Mouse (Mus musculus) testis, adult 2 months (tissue): ENCODE data around the gene Jund.

Experiments
- CTCF ChIP-seq: fragments of 200-500 bp; IDR thresholded peaks from 2 replicates; pipeline ENCODE4 v1.5.1; 2012; ENCODE audit warnings: low read depth, mild to moderate bottlenecking, inconsistent platforms, low read length, moderate library complexity; ENCODE audit not compliant: control insufficient read depth, insufficient read depth, insufficient replicate concordance
- POLR2A ChIP-seq: fragments of 200-500 bp; IDR thresholded peaks from 2 replicates; pipeline ENCODE4 v1.6.1; 2012; ENCODE audit warnings: low read depth, mild to moderate bottlenecking, inconsistent platforms, low read length, moderate library complexity; ENCODE audit not compliant: control insufficient read depth

DNA sequence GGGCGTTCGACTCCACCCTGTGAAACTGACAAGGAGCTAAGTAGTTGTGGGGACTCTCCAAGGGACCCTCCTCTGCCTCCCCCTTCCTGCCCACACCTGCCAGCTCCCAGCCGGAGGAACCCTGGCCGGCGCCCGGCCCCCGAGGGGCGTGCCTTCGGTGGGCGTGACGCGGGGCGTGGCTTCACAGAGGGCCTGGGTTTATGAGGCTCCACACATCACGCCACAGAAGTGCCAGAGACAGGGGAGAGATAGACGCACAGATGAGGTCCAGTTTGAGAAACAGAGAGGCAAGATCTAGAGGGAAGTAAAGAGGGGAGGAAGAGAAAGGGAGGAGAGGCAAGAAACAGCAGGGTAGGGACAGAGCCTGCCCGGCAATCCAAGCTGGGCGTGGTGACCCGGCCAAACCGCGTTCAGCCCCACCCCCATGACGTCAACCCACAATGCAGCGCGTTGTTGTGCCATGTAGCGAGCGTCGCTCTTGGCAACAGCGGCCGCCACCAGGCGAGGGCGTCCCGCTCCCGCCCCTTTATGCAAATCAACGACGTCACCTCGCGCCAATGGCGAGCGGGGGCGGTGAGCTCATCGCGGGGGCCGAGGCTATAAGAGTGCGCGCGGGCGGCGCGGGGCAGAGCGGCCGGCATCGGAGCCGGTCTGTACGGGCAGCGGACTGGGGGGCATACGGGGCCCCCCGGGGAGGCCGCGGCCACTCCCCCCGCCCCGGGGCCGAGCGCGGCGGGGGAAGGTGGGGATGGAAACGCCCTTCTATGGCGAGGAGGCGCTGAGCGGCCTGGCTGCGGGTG is at the start of gene Jund:
- TF ChIP-seq POLR2A (peak; percentile 88), CTCF (0 out of 2 replicates have a peak, but pooled peaks have one; percentile 1)
